Mouse (Mus musculus) heart, postnatal 14 days (tissue): Measurements from ENCODE around the gene Nhlrc1. TPM values are rescaled to one million over a fixed set of nuclear protein-coding genes. Genes with fewer than 3 reads are reported as not detected.

Experiments
- DNase-seq, 2 experiments: peaks; one replicate each; pipeline ENCODE4 v3.0.0; 2021 to 2022
- intact Hi-C: fragments of 180-260 bp; cut with DNase I; formaldehyde crosslinking; loops from one replicate; pipeline ENCODE4 v1.15.1; 2025
- long read RNA-seq, 2 experiments: library from polyadenylated mRNA; stranded (forward); transcript quantifications; one replicate each; pipeline ENCODE4 v2.0.0; 2021
- total RNA-seq, 2 experiments: library from RNA; stranded (reverse); gene quantifications; 2 replicates each; pipeline ENCODE4 v1.2.3; 2021

Gene Nhlrc1
- 1 to 10 TPM; 3.8 to 4.1 TPM for total RNA-seq
- long read RNA-seq, experiment 1, transcript Nhlrc1-201 (1 exons, 2,294 nt) = major isoform, 14 of 14 reads
- long read RNA-seq, experiment 1, partial matches to known transcripts = 0 of 14 reads
- long read RNA-seq, experiment 1, other reads (novel, unspliced or antisense) = 0 of 14 reads
- long read RNA-seq, experiment 2, transcript Nhlrc1-201 (1 exons, 2,294 nt) = major isoform, 7 of 7 reads
- long read RNA-seq, experiment 2, partial matches to known transcripts = 0 of 7 reads
- long read RNA-seq, experiment 2, other reads (novel, unspliced or antisense) = 0 of 7 reads

DNA sequence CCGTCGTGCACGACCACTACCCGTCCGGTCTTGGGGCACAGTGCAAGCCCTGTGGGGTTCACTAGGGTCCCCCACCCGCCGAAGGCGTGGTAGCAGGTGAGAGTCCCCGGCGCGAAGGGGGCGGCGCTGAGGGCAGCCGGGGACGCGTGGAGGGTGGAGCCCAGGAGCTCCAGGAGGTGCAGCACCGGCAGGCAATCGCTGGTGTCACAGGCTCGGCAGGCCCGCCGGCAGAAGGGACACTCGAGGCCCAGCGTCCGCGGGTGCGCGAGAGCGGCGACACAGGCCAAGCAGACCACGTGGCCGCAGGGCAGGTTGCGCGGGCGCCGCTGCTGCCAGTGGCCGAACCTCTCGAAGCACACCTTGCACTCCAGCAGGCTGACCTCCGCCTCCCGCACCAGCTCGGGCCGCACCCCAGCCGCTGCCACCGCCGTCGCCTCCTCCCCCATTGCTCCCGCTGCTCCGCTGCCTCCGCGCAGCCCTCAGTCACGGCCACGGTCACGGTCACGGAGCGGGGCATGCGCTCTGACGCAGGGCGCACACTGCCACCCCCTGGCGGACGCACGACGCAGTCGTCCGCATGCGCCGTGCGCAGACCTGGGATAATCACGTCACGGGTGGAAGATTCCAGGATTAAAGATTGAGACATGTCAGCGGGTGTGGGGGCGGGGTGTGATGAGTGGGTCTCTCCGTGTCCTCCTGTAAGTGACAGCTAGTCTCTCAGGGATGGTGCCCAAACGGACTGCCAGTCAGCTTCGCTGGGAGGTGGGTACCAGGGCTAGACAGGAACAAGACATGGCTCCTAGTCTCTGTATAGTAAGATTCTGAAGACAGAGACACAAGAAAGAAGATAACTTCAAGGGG lies at the start of gene Nhlrc1:
Gene Nhlrc1 (minus strand): TSS at position 517 of the 861 bp plus-strand sequence.
- intact Hi-C loops = loop anchor here (1.0 to 10.0 kb wide), 4 partner anchors 86 to 710 kb away; partner anchors contain the start of genes Kif13a and Nup153
- peak; percentile 82 to 85 for DNase-seq

DNA sequence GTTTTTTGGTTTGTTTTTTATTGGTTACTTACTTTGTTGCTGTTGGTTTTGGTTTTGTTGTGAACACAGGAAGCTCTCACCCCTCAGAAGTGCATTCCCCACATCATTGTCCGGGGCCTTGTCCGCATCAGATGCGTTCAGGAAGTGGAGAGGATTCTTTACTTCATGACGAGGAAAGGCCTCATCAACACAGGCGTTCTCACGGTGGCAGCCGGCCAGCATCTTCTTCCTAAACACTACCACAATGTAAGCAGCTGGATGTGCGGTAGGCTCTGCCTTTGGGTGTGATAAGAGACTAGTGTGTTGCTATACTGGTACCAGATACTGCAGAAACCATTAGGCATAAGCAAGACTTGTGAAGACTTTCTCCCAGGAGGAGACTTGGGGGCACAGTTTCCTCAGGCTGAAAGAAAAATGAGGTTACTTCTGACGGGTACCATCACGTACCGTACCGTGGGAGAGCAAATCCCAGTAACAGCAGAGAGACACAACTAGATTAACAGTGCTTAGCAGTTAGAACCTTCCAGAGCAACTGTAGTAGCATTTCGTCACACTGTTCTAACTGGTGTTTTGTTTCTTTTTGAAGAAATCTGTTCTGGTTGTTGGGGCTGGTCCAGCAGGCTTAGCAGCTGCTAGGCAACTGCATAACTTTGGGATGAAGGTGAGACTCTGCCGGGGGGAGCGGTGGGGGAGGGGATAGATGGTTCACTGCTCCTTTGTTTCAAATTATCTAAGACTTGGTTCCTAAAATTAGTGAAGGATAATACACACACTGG lies 49.5 kb upstream of the Nhlrc1 start:
- intact Hi-C loops = no loop called here
- DNase-seq = no peak

DNA sequence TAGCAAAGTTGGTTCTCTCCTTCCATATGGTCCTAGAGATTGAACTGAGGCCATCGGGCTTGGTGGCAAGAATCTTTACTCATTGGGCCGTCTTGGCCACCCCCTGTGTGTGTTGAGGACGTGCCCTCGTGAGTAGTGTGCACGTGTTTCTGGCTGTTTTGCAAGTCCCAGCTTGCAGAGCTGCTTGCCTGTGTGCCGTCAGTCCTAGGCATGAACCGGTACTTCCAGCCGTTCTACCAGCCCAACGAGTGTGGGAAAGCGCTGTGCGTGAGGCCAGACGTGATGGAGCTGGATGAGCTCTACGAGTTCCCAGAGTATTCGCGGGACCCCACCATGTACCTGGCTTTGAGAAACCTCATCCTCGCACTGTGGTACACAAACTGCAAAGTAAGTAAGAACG lies 48.1 kb upstream of the Nhlrc1 start:
- intact Hi-C loops = no loop called here
- DNase-seq = no peak

DNA sequence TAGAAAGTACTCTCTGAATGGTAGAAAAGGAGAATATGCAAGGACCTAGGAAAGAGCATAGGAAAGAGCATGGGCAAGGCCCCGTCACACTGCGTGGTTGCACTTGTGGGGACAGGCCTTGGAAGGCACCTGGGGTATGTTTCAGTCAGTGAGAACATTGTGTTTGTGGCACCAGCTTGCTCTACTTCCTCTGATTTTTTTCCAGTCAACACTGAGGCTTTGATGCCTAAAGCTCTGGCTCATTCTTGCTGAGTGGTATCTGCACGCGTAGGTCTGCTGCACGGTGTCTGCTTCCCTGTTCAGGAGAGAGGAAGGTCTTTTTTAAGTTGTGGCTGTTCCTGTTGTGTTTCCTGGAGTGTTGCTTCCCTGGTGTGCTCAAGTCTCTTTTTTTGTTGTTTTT lies 42.1 kb upstream of the Nhlrc1 start:
- intact Hi-C loops = no loop called here
- DNase-seq = no peak

GRCm38 (mm10) chr13:47056126-47056525 lies 41.5 kb upstream of the Nhlrc1 start:
- intact Hi-C loops = no loop called here
- DNase-seq = no peak

- intact Hi-C loops = no loop called here
- no peak for DNase-seq
Observed at GRCm38 (mm10) chr13:47053971-47054370, 39.3 kb upstream of the Nhlrc1 start.

GRCm38 (mm10) chr13:47050009-47050408 lies 35.4 kb upstream of the Nhlrc1 start:
- no peak for DNase-seq
- intact Hi-C loops = no loop called here

GRCm38 (mm10) chr13:47047996-47048395 lies 33.3 kb upstream of the Nhlrc1 start:
- intact Hi-C loops = no loop called here
- DNase-seq = peak in 1 of 2 experiments; percentile 18

DNA sequence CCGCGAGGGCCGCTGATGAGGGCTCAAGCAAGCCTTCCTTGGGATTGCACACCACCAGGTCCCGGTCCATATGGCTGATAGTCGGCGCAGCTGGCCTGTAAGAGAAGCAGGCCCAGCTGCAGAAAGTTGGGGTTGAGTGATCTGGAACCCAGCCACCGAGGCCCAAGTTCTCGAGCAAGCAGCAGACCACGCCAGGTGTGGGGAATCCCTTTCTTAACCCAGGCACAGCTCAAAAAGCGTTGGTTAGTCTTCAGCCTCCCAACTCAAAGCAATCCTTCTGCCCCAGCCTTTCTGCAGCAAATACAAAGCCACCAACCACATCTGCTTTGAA lies 29.9 kb upstream of the Nhlrc1 start, which contains the start of gene Tpmt:
Gene Tpmt (minus strand): TSS at position 121 of the 331 bp plus-strand sequence.
- DNase-seq = peak; percentile 7 to 12

DNA sequence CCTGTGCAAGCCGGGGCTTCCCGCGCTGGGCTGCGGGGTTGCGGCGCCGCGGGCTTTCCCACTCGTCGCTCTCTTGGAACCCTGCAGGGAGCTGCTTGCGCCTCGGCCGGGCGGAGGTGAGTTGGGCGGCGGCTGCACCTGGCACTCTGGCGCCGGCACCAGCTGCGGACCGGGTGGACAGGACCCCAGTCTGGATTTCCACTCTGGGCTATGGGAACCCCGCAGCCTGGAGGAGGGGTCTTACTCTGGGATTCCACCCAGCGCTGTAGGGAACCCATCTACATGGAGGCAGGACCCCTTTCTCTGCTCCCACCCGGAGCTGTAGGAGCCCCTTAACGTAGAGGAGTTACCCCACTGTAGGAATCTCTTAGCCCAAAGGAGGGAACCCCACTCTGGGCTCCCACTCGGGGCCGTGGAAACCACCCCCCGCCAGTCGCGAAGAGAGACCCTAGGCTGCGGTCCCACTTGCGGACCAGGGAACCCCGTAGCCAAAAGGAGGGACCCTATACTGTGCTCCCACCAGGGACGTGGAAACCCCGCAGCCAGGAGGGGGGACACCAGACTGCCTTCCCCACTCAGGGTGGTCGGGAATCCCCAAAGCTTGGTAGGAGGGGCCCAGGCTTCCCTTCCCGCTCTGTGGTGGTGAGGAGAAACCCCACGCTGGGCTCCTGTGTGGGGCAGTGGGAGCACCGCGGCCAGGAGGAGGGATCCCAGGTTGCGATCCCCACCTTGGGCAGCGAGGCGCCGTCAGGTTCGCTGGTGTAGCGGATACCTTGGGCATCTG lies 29.4 kb upstream of the Nhlrc1 start:
- intact Hi-C loops = no loop called here
- peak; percentile 13 to 19 for DNase-seq

More for the DNA sequence above, 29.9 kb upstream of the Nhlrc1 start, which contains the start of gene Tpmt:
- intact Hi-C loops = no loop called here

GRCm38 (mm10) chr13:47043030-47043680 lies 28.5 kb upstream of the Nhlrc1 start, which contains the start of gene Kdm1b:
Gene Kdm1b, plus strand, starts transcription at chr13:47043499.
- DNase-seq = peak; percentile 99 to 100
- intact Hi-C loops = no loop called here

DNA sequence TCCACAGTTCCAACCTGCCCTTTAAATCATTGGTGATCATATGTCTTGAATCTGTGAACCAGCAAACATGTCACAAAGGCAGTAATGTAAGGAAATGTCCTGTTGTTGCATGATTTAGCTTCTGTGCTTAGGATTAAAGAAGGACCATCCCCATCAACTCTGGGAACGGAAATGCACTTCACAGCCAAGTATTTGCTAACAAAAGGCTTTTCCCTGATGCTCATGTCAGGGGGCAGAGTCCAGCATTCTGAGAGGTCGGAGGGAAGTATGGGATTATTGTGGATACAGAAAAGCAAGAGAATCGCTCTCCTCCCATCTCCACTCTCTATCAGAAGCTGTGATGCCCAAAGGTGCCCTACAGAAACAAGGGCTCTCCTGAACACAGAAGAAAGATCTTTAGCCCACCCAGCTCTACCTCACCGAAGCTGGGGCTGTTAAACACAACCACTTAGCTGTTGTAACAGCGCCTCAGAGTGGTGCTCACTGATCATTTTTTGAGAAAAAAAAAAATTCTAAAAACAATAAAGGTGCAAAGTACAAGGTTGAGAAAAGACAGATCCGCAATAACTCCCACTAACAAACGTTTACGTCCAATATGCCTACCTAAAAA lies 27.5 kb upstream of the Nhlrc1 start:
- peak in 1 of 2 experiments; percentile 3 for DNase-seq
- intact Hi-C loops = no loop called here

- DNase-seq = no peak
- intact Hi-C loops = no loop called here
Observed at GRCm38 (mm10) chr13:47040061-47040460, 25.4 kb upstream of the Nhlrc1 start.

- no peak for DNase-seq
- intact Hi-C loops = no loop called here
Observed at GRCm38 (mm10) chr13:47037946-47038345, 23.3 kb upstream of the Nhlrc1 start.

DNA sequence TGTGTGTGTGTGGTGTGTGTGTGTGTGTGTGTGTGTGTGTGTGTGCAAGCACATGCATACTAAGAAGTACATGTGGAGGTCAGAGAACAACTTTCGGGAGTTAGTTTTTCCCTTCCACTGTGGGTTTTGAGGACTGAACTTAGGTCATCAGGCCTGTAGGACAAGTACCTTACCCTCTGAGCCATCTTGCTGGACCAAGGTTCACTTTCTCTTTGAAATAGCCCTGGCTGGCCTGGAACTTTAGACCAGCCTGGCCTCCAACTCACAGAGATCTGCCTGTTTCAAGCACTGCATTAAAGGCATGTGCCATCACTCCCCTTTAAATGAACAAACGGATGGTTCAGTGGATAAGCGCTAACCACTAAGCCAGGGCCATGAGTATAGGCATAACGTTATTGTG lies 19.0 kb upstream of the Nhlrc1 start:
- intact Hi-C loops = no loop called here
- no peak for DNase-seq

GRCm38 (mm10) chr13:47030376-47031107 lies 15.9 kb upstream of the Nhlrc1 start:
- intact Hi-C loops = no loop called here
- DNase-seq = no peak

- no peak for DNase-seq
- intact Hi-C loops = no loop called here
Observed at GRCm38 (mm10) chr13:47020798-47021197, 6.1 kb upstream of the Nhlrc1 start.

DNA sequence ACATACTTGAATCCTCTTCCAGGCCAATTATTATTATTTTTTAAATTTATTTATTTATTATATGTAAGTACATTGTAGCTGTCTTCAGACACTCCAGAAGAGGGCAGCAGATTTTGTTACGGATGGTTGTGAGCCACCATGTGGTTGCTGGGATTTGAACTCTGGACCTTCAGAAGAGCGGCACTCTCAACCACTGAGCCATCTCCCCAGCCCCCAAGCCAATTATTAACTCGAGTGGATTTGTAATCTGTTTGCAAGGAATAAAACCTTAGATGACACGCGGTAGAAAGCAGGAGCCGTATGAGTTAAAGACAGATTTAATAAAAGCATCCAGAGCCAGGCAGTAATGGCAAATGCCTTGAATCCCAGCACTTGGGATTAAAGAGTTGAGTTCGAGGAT lies 5.1 kb upstream of the Nhlrc1 start:
- DNase-seq = no peak
- intact Hi-C loops = loop anchor here (10.0 kb wide), 2 partner anchors 295 to 715 kb away; partner anchors contain the start of gene Nup153
